Mouse (Mus musculus): Measurements from ENCODE around the gene Sim2. TPM values are rescaled to one million over a fixed set of nuclear protein-coding genes. Genes with fewer than 3 reads are reported as not detected.

Sim2 gene
- 1.3 and 1.7 TPM in 2 replicates for polyA plus RNA-seq (2015; fragmentation: Nextera tagmentation; extraction: Ambion mirVana)

DNA sequence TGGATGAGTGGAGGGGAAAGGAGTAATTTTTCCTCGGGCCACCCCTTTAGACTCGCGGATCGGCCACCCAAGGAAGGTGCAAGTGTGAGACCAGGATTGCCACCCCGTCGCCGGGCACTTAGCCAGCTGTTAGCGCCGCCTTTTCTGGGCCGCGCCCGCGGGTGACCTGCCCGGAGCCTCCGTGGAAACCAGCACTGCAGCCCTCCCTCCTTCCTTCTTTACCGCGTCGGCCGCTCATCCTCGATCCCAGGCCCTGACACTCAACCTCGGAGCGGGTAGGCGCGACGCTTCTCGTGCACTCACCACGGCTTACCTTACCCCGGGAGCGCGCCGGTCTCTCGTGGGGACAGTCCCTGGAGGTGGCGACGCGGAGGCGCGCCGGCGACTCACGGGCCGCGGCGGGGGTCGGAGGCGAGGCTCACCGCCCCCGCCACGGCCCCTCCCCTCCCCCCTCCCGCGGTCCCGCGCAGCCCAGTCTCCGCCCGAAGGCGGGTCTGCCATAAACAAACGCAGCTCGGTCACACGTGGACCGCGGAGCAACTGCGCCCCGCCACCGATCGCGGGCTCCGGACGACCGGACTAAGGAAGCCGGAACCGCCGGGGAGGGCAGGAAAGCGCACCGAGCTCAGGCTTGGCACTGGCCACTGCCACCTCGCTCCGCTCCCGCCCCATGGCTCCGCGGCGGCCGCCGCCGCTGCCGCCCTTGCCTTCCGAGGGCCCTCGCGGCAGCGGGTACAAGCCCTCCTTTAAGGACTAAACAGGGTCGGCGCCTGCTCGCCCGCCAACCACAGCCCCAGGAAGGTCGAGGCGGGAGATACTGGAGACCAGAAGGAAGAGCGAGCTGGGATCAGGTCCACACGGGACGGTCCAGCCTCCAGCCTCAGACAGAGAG, at the start of gene Sim2:
Gene Sim2 (plus strand): TSS at position 221 of the 892 bp plus-strand sequence.
- H3K9ac ChIP-seq (replicated peaks; ENCODE audit: low read length): 0 out of 2 replicates have a peak within 1 kb of the TSS, but pooled peaks have one; percentile 40
- WGBS: under 1% methylated on average over 96 of the region's 96 CpGs
- H3K4me2 ChIP-seq (replicated peaks; ENCODE audit: low read depth, low read length): peak within 1 kb of the TSS; percentile 53
- peaks cover 96% of the 10 kb centered on the region for H3K27me3 ChIP-seq (ENCODE audit: insufficient read depth, low read length)
- H3K36me3 ChIP-seq (ENCODE audit: insufficient read depth, low read length): no peaks in the 10 kb centered on the region
- H3K4me3 ChIP-seq (ENCODE audit: low read length): peak within 1 kb of the TSS; percentile 37
- no peak within 1 kb of the TSS for H3K27ac ChIP-seq (ENCODE audit: low read length)
- no peaks in the 10 kb centered on the region for H3K9me3 ChIP-seq (ENCODE audit: low read length)
- ATAC-seq (ENCODE audit: low FRiP score, low TSS enrichment): peak; percentile 24
- H3K4me1 ChIP-seq (ENCODE audit: insufficient read depth, low read length): peaks cover 18% of the 10 kb centered on the region

DNA sequence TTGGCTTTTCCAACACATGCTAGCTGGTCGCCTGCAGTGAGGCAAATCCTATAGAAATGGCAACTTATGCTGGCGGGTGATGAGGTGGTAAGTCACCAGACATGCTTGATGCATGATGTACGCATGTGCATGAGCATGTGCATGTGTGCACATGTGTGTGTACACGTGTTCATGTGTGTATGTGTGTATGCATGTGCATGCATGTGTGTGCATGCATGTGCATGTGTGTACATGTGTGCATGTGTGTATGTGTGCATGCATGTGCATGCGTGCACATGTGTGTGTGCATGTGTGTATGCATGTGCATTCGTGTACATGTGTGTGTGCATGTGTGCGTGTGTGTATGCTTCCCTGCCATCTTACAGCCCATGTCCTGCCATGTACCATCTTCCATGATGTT, 47.5 kb upstream of the Sim2 start:
- no peak overlapping the region for H3K27ac ChIP-seq (ENCODE audit: low read length)
- no peak overlapping the region for H3K4me3 ChIP-seq (ENCODE audit: low read length)
- H3K9ac ChIP-seq (replicated peaks; ENCODE audit: low read length): no peak overlapping the region
- no peaks in the 10 kb centered on the region for H3K9me3 ChIP-seq (ENCODE audit: low read length)
- no peak for ATAC-seq (ENCODE audit: low FRiP score, low TSS enrichment)
- H3K36me3 ChIP-seq (ENCODE audit: insufficient read depth, low read length): no peaks in the 10 kb centered on the region
- peaks cover 13% of the 10 kb centered on the region for H3K4me1 ChIP-seq (ENCODE audit: insufficient read depth, low read length)
- H3K27me3 ChIP-seq (ENCODE audit: insufficient read depth, low read length): 0 out of 2 replicates have a peak, but pooled peaks cover 3% of the 10 kb centered on the region
- 90% methylated on average over 7 of the region's 7 CpGs for WGBS
- H3K4me2 ChIP-seq (replicated peaks; ENCODE audit: low read depth, low read length): no peak overlapping the region

DNA sequence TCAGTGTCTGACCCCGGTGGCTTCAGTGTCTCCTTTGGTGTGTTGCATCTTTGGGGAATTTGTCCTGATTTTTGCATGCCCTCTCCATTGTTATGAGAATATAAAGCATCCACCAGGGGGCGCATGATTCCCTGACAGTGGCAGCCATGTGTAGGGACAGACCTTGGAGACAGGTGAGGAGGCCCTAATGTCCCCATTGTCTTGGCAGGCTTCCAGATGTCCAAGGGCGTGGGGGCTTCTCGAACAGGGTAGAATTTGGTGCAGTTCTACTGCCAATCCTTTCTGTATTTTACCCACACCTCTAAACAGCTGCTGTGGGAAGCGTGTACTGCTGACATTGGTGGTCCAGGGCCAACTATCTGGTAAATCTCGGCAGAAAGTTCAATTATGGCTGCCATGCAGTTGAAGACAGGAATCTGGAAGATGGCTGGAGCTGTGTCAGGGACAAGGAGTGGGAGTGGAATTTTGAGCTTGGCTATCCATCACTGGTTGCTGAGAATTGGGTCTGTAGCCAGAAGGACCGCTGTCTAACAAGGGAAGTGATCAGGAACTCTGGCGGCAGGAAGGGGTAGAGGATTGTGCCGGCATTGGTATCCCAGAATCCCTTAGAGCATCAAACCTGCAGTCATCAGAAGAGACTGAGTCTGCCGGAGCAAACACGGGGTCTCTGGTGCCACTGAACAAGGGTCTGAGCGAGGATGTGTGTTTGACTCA, 46.3 kb upstream of the Sim2 start:
- H3K36me3 ChIP-seq (ENCODE audit: insufficient read depth, low read length): no peaks in the 10 kb centered on the region
- peaks cover 13% of the 10 kb centered on the region for H3K4me1 ChIP-seq (ENCODE audit: insufficient read depth, low read length)
- ATAC-seq (ENCODE audit: low FRiP score, low TSS enrichment): no peak
- 60% methylated on average over 12 of the region's 12 CpGs for WGBS
- no peak overlapping the region for H3K9ac ChIP-seq (replicated peaks; ENCODE audit: low read length)
- no peak overlapping the region for H3K4me3 ChIP-seq (ENCODE audit: low read length)
- H3K9me3 ChIP-seq (ENCODE audit: low read length): no peaks in the 10 kb centered on the region
- H3K4me2 ChIP-seq (replicated peaks; ENCODE audit: low read depth, low read length): no peak overlapping the region
- 0 out of 2 replicates have a peak, but pooled peaks cover 3% of the 10 kb centered on the region for H3K27me3 ChIP-seq (ENCODE audit: insufficient read depth, low read length)
- no peak overlapping the region for H3K27ac ChIP-seq (ENCODE audit: low read length)

DNA sequence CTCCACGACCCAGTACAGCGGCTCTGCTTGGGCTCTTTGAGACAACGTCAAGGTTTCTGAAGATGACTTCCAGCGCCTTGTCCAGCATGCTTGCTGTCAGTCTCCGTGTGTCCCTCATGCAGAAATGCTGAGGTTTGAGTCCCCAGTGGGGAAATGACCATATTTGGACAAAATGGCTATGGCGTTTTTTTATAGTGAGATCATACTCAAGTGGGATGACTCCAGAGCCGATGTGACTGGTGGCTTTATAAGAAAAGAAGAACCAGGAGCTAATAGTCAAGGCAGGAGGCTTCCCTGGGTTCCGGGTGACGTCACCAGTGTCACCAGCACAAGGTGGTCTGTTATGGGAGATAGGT, 45.8 kb upstream of the Sim2 start:
- no peak overlapping the region for H3K27ac ChIP-seq (ENCODE audit: low read length)
- peaks cover 13% of the 10 kb centered on the region for H3K4me1 ChIP-seq (ENCODE audit: insufficient read depth, low read length)
- H3K27me3 ChIP-seq (ENCODE audit: insufficient read depth, low read length): 0 out of 2 replicates have a peak, but pooled peaks cover 3% of the 10 kb centered on the region
- H3K9me3 ChIP-seq (ENCODE audit: low read length): no peaks in the 10 kb centered on the region
- no peaks in the 10 kb centered on the region for H3K36me3 ChIP-seq (ENCODE audit: insufficient read depth, low read length)
- ATAC-seq (ENCODE audit: low FRiP score, low TSS enrichment): no peak
- no peak overlapping the region for H3K9ac ChIP-seq (replicated peaks; ENCODE audit: low read length)
- no peak overlapping the region for H3K4me3 ChIP-seq (ENCODE audit: low read length)
- 88% methylated on average over 9 of the region's 9 CpGs for WGBS
- H3K4me2 ChIP-seq (replicated peaks; ENCODE audit: low read depth, low read length): no peak overlapping the region

DNA sequence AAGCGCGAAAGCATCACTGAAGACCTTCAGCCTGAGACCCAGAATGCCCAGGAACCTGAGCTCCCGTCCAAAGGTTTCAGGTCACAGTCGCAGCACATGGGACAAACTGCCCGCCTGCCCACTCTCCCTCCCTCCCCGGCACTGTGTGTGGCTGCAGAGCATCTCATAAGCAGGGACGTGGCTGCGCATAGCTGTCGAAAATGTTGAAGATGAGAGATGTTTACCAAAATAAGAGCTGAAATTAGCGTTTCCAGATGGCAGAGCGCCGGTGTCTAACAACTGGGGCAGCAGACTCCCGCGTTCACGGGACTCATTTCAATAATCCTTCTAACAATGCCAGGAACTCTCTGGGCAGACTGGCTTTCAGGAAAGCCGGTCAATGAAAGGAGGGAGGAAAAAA, 44.2 kb upstream of the Sim2 start:
- peak overlapping the region; percentile 25 for H3K9ac ChIP-seq (replicated peaks; ENCODE audit: low read length)
- 0 out of 2 replicates have a peak, but pooled peaks cover 3% of the 10 kb centered on the region for H3K27me3 ChIP-seq (ENCODE audit: insufficient read depth, low read length)
- no peak overlapping the region for H3K27ac ChIP-seq (ENCODE audit: low read length)
- H3K36me3 ChIP-seq (ENCODE audit: insufficient read depth, low read length): no peaks in the 10 kb centered on the region
- peaks cover 13% of the 10 kb centered on the region for H3K4me1 ChIP-seq (ENCODE audit: insufficient read depth, low read length)
- ATAC-seq (ENCODE audit: low FRiP score, low TSS enrichment): peak; percentile 50; the same call in 1 of the 2 replicates
- 14% methylated on average over 16 of the region's 16 CpGs for WGBS
- H3K4me2 ChIP-seq (replicated peaks; ENCODE audit: low read depth, low read length): peak overlapping the region; percentile 47
- no peaks in the 10 kb centered on the region for H3K9me3 ChIP-seq (ENCODE audit: low read length)
- peak overlapping the region; percentile 19 for H3K4me3 ChIP-seq (ENCODE audit: low read length)

DNA sequence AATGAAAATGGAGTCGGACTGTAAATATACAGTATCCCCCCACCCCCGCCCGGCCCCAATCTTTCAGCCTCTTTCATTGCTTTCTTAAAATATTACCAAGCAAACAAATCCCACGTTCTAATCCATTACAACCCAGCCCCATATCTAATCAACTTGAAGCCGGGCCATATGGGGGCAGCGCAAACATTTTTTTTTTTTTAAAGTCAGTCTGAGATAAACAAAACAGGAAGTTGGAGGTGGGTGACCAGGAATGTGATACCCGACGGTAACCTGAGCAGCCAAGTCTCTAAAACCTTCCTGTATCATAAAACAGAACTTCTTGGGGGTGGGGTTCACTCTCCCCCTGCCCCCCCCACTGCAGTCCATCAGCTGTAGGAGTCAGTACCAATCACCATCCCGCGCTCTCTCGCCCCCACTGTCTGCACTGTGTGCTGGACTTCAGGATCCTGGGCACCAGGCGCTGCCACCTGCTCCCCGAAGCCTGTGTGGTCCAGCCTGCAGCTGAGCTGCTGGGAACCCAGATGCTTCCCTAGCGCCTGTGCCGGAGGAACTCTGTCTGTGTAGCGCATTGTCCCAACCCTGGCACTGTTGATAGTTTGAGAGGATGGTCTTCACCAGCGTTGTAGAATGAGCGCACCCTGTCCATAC, 43.5 kb upstream of the Sim2 start:
- no peaks in the 10 kb centered on the region for H3K9me3 ChIP-seq (ENCODE audit: low read length)
- no peaks in the 10 kb centered on the region for H3K36me3 ChIP-seq (ENCODE audit: insufficient read depth, low read length)
- H3K9ac ChIP-seq (replicated peaks; ENCODE audit: low read length): peak overlapping the region; percentile 25; the same call in 1 of the 2 replicates
- H3K4me1 ChIP-seq (ENCODE audit: insufficient read depth, low read length): peaks cover 13% of the 10 kb centered on the region
- H3K4me2 ChIP-seq (replicated peaks; ENCODE audit: low read depth, low read length): peak overlapping the region; percentile 47
- no peak overlapping the region for H3K27ac ChIP-seq (ENCODE audit: low read length)
- ATAC-seq (ENCODE audit: low FRiP score, low TSS enrichment): peak; percentile 72; the same call in 1 of the 2 replicates
- H3K4me3 ChIP-seq (ENCODE audit: low read length): peak overlapping the region; percentile 19; the same call in 1 of the 2 replicates
- H3K27me3 ChIP-seq (ENCODE audit: insufficient read depth, low read length): 0 out of 2 replicates have a peak, but pooled peaks cover 3% of the 10 kb centered on the region
- WGBS: 30% methylated on average over 18 of the region's 18 CpGs

DNA sequence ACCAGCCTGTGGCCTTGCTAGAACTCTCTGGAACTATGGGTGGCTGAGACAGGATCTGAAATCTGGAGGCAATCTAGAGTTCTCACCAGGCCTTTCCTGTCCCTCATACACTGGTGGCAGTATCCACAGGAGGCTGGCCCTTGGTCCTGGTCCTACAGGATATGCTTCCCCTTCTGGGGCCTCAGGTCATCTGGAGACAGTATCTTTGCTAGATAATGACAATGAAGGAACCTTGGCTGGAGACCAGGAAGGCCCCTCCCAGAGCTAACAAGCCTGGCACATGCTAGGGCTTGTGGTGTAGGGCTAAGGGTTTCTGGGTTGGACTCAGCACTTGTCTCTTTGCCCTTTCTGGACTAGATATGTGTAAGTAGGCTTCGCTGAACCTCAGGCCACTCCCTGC, 40.9 kb upstream of the Sim2 start:
- no peak for ATAC-seq (ENCODE audit: low FRiP score, low TSS enrichment)
- H3K36me3 ChIP-seq (ENCODE audit: insufficient read depth, low read length): no peaks in the 10 kb centered on the region
- H3K9ac ChIP-seq (replicated peaks; ENCODE audit: low read length): no peak overlapping the region
- H3K27ac ChIP-seq (ENCODE audit: low read length): no peak overlapping the region
- no peak overlapping the region for H3K4me3 ChIP-seq (ENCODE audit: low read length)
- H3K27me3 ChIP-seq (ENCODE audit: insufficient read depth, low read length): 0 out of 2 replicates have a peak, but pooled peaks cover 3% of the 10 kb centered on the region
- peaks cover 13% of the 10 kb centered on the region for H3K4me1 ChIP-seq (ENCODE audit: insufficient read depth, low read length)
- no peak overlapping the region for H3K4me2 ChIP-seq (replicated peaks; ENCODE audit: low read depth, low read length)
- WGBS: 100% methylated on average over 1 of the region's 1 CpGs
- H3K9me3 ChIP-seq (ENCODE audit: low read length): no peaks in the 10 kb centered on the region

DNA sequence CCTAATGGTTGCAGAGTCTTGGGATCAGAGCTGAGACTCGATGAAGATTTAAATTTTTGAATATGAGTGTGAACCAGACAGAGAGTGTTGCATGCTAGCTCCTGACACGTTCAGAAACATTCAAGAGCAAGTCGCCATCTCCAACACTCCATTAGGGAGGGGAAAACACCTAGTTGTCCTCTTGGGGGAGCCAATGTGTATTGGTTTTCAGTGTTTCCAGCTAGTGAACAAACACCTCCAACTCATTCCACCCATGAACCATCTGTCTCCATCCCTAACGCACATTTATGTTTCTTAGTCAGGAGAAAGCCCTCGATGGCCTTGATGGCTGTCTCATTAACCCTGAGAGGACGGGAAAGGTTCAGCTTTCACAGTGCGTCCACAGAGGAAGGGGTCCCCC, 39.7 kb upstream of the Sim2 start:
- H3K9me3 ChIP-seq (ENCODE audit: low read length): no peaks in the 10 kb centered on the region
- 15% methylated on average over 7 of the region's 7 CpGs for WGBS
- H3K4me1 ChIP-seq (ENCODE audit: insufficient read depth, low read length): peaks cover 13% of the 10 kb centered on the region
- H3K27me3 ChIP-seq (ENCODE audit: insufficient read depth, low read length): 0 out of 2 replicates have a peak, but pooled peaks cover 1% of the 10 kb centered on the region
- no peaks in the 10 kb centered on the region for H3K36me3 ChIP-seq (ENCODE audit: insufficient read depth, low read length)
- ATAC-seq (ENCODE audit: low FRiP score, low TSS enrichment): no peak
- no peak overlapping the region for H3K27ac ChIP-seq (ENCODE audit: low read length)
- H3K4me2 ChIP-seq (replicated peaks; ENCODE audit: low read depth, low read length): no peak overlapping the region
- no peak overlapping the region for H3K4me3 ChIP-seq (ENCODE audit: low read length)
- H3K9ac ChIP-seq (replicated peaks; ENCODE audit: low read length): no peak overlapping the region

DNA sequence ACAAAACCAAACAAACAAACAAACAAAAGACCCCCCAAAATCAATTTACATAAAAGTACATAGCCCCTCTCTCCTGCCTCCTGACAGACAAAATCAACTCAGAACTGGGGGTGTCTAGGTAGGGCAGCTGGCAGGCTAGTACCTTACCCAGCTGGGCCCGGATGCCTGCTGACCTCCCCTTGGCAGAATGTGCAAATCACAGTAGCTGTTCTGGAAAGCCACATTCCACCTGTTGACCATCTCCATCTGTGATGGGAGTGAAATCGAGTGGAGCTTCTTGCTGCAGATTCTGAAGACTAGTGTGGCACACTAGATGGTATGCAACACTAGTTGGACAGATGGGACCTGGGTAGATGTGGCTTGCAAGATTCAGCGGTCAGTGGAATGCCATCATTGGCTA, 34.4 kb upstream of the Sim2 start:
- Histone ChIP-seq H3K4me1 (ENCODE audit: insufficient read depth, low read length) (no peaks in the 10 kb centered on the region), H3K27ac (ENCODE audit: low read length) (no peak overlapping the region), H3K9me3 (ENCODE audit: low read length) (no peaks in the 10 kb centered on the region), H3K4me2 (replicated peaks; ENCODE audit: low read depth, low read length) (no peak overlapping the region), H3K27me3 (ENCODE audit: insufficient read depth, low read length) (no peaks in the 10 kb centered on the region), H3K36me3 (ENCODE audit: insufficient read depth, low read length) (no peaks in the 10 kb centered on the region), H3K9ac (replicated peaks; ENCODE audit: low read length) (no peak overlapping the region), H3K4me3 (ENCODE audit: low read length) (no peak overlapping the region)
- 82% methylated on average over 3 of the region's 3 CpGs for WGBS
- ATAC-seq (ENCODE audit: low FRiP score, low TSS enrichment): no peak
